Mouse (Mus musculus) brain, adult 2 months (tissue): ENCODE data around the gene Tmppe.

Source experiments
- DNase-seq: peaks from one replicate; pipeline ENCODE4 v3.0.0; 2011; ENCODE audit warnings: low read depth, low spot score

The Tmppe gene

DNA sequence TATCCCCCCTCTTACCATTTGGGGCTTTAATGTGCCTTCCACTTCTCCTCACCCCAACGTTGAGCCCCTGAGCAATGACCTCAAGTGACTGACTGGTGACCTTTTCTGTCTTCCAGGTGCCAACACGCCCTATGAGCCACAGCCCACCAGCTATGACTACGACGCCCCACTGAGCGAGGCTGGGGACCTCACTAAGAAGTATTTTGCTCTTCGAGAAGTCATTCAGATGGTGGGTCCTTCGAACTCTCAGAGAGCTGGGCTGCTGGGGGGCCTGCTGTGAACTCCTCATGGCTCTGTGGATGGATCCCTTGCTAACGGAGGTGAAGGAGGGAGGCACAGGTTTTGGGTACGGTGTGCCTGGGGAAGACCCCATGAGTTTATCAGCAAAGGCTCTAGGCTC, 42.0 kb downstream of the Tmppe start:
- no peak for DNase-seq

- no peak for DNase-seq
These were observed 42.4 kb downstream of the Tmppe start for GRCm38 (mm10) chr9:114443351-114443750.

- no peak for DNase-seq
These were observed 46.0 kb downstream of the Tmppe start for GRCm38 (mm10) chr9:114446887-114447286.

DNA sequence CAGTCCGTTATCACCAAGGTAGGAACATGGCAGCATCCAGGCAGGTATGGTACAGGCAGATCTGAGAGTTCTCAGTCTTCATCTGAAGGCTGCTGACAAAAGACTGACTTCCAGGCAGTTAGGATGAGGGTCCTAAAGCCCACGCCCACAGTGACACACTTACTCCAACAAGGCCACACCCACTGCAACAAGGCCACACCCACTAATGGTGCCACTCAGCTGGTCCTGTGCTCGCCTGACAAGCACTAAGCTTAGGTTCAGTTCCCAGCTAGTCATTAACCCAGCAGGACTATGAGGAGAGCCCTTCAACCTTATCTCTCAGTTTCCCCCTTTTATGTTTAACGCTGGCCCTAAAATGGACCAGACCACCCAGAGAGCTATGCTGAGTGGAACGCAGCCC, 47.8 kb downstream of the Tmppe start:
- no peak for DNase-seq

DNA sequence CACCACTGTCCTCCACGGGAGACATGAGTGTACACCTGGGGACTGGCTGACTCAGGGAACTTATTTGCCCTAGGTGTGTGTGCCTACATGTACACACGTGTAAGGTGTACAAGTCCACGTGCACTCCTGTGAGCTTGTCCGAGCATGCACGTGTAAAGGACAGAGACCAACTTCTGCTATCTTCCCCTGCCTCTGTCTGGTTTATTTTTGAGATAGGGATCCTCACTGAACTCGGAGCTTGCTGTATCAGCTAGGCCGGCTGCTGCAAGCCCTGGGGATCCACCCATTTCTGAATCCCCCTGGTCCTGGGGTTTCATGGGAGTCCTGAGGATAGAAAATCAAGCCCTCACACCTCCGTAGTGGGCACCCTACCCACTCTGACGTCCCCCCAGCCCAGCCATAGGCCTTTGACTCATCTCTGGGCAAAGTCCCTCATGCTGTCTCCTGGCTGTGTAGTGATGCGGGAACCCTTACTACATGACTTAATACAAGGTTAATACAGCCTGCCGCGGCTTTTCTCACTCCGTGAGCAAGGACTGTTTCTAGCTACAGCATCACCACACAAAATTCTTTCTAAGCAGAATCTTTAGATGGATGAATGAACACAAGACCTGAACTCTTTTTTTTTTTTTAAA, 48.3 kb downstream of the Tmppe start:
- no peak for DNase-seq

GRCm38 (mm10) chr9:114451615-114452014, 50.7 kb downstream of the Tmppe start:
- no peak for DNase-seq

GRCm38 (mm10) chr9:114452418-114452817, 51.5 kb downstream of the Tmppe start:
- no peak for DNase-seq

GRCm38 (mm10) chr9:114455420-114455819, 54.5 kb downstream of the Tmppe start:
- no peak for DNase-seq
